Mouse (Mus musculus) stomach, postnatal 0 days (tissue): ENCODE results near the gene Krt7. TPM values are rescaled to one million over a fixed set of nuclear protein-coding genes. Genes with fewer than 3 reads are reported as not detected.

ENCODE experiments used
- ATAC-seq: fragments of 200-750 bp; cut with Nextera tagmentation; 2 replicates; pipeline ENCODE4 v1.8.0; 2017; ENCODE audit not compliant: low FRiP score, low TSS enrichment
- DNase-seq: peaks from one replicate; pipeline ENCODE4 v3.0.0-alpha.2; 2016; ENCODE audit warnings: low spot score
- H3K27ac ChIP-seq: fragments of 300-500 bp; sonication (generic); replicated peaks from 2 replicates; pipeline ENCODE4 v1.5.1; 2014; ENCODE audit warnings: mild to moderate bottlenecking, control low read depth
- H3K27me3 ChIP-seq: fragments of 300-500 bp; sonication (generic); 2 replicates; pipeline ENCODE4 v1.6.1; 2014; ENCODE audit warnings: low read length; ENCODE audit not compliant: control insufficient read depth, insufficient read depth
- H3K36me3 ChIP-seq: fragments of 300-500 bp; sonication (generic); 2 replicates; pipeline ENCODE4 v1.6.1; 2014; ENCODE audit warnings: low read length, mixed read lengths; ENCODE audit not compliant: control insufficient read depth, insufficient read depth
- H3K4me1 ChIP-seq: fragments of 300-500 bp; sonication (generic); replicated peaks from 2 replicates; pipeline ENCODE4 v1.6.1; 2014; ENCODE audit warnings: antibody characterized with exemption; ENCODE audit not compliant: control insufficient read depth, insufficient read depth
- H3K4me2 ChIP-seq: fragments of 300-500 bp; sonication (generic); replicated peaks from 2 replicates; pipeline ENCODE4 v1.6.1; 2014; ENCODE audit warnings: low read depth, mild to moderate bottlenecking, control low read depth, moderate library complexity
- H3K4me3 ChIP-seq: fragments of 300-500 bp; sonication (generic); 2 replicates; pipeline ENCODE4 v1.5.1; 2014; ENCODE audit warnings: low read depth, low read length, control low read depth
- H3K9ac ChIP-seq: fragments of 300-500 bp; sonication (generic); 2 replicates; pipeline ENCODE4 v1.6.1; 2014; ENCODE audit warnings: mild to moderate bottlenecking, low read length, control low read depth, mixed read lengths
- H3K9me3 ChIP-seq: fragments of 300-500 bp; sonication (generic); 2 replicates; pipeline ENCODE4 v1.6.1; 2016; ENCODE audit warnings: low read length; ENCODE audit not compliant: control insufficient read depth
- CTCF ChIP-seq: IDR thresholded peaks from 2 replicates; pipeline ENCODE4 v1.5.1; 2016; ENCODE audit warnings: antibody characterized with exemption, low read depth, mild to moderate bottlenecking, moderate library complexity
- EP300 ChIP-seq: optimal IDR thresholded peaks from 2 replicates; pipeline ENCODE3; 2016; ENCODE audit warnings: antibody characterized with exemption
- WGBS: fragments of 180-500 bp; shearing (Covaris S2); extraction: QIAGEN DNeasy Blood & Tissue Kit; methylation state at CpG from one replicate; pipeline ENCODE4 v1.1.7; 2014; 5-methylcytosine and 5-hydroxymethylcytosine counted together
- polyA plus RNA-seq: library from polyadenylated mRNA; unstranded; fragments of >200 nt; fragmentation: Nextera tagmentation; extraction: Ambion mirVana; gene quantifications from 2 replicates; pipeline ENCODE4 v1.2.1, GENCODE M21; 2015

The Krt7 gene
- polyA plus RNA-seq, 1 experiment from 2014 or later: 191 TPM

- peak overlapping the region; percentile 58; the same call in 1 of the 2 replicates for H3K27ac ChIP-seq
- peak; percentile 51 for DNase-seq
- TF ChIP-seq CTCF: no peak
- no peak for TF ChIP-seq EP300
- no peak overlapping the region for H3K4me3 ChIP-seq
- no peaks in the 10 kb centered on the region for H3K27me3 ChIP-seq
- H3K36me3 ChIP-seq: no peaks in the 10 kb centered on the region
- WGBS: 79% methylated on average over 16 of the region's 16 CpGs
- H3K9ac ChIP-seq: no peak overlapping the region
- peaks cover 9% of the 10 kb centered on the region for H3K4me1 ChIP-seq
- H3K9me3 ChIP-seq: no peaks in the 10 kb centered on the region
- no peak for ATAC-seq
- no peak overlapping the region for H3K4me2 ChIP-seq
These were observed 37.5 kb upstream of the Krt7 start for GRCm38 (mm10) chr15:101373286-101373898.

GRCm38 (mm10) chr15:101374879-101375278, 36.0 kb upstream of the Krt7 start:
- peaks cover 5% of the 10 kb centered on the region for H3K4me1 ChIP-seq
- H3K9ac ChIP-seq: no peak overlapping the region
- WGBS: 42% methylated on average over 4 of the region's 4 CpGs
- DNase-seq (no peak), ATAC-seq (no peak)
- no peak overlapping the region for H3K4me3 ChIP-seq
- TF ChIP-seq EP300: no peak
- no peak for TF ChIP-seq CTCF
- no peaks in the 10 kb centered on the region for H3K36me3 ChIP-seq
- H3K27me3 ChIP-seq: no peaks in the 10 kb centered on the region
- H3K27ac ChIP-seq: 0 out of 2 replicates have a peak overlapping the region, but pooled peaks have one; percentile 30
- no peaks in the 10 kb centered on the region for H3K9me3 ChIP-seq
- H3K4me2 ChIP-seq: no peak overlapping the region

DNA sequence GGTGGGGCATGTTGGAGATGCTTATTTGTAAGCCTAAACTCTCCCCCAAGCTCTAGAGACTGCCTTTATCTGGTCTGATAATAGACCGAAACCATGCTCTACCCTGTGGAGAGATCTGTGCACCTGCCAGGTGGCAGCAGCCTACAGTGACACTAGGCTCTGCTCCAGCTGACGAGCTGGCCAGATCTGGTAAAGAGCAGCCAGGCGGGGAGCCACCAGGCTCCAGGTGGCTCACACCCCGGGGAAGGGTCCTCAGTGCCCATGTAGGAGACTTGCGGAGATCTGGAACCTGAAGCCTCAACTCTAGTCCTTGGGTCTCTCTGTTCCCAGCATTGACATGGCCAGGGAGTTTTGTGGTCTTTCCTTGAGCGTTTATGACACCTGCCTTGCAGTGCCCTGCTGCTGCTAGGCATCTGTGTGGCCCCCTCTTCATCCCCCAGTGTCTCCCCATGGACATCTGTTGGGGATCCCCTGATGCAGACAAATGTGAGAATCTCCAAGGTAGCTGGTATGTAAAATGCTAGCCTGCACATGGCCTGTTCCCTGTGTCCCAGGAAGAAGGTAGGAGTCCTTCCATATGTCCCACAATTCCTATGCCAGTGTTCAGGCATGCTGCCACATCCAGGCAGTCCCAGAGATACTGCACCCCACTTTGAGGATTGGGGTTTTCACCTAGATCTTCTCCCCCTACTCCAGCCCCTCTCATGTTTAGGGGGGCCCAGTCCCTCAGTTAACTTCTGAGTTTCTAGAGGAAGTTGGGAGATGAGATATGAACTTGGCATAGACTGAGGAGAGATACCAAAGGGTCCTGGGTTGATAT, 34.7 kb upstream of the Krt7 start:
- no peaks in the 10 kb centered on the region for H3K27me3 ChIP-seq
- DNase-seq (no peak), ATAC-seq (no peak)
- WGBS: 73% methylated on average over 6 of the region's 6 CpGs
- no peak overlapping the region for H3K4me2 ChIP-seq
- no peak overlapping the region for H3K27ac ChIP-seq
- no peak overlapping the region for H3K9ac ChIP-seq
- H3K4me1 ChIP-seq: 0 out of 2 replicates have a peak, but pooled peaks cover 3% of the 10 kb centered on the region
- TF ChIP-seq CTCF (no peak), EP300 (no peak)
- no peaks in the 10 kb centered on the region for H3K9me3 ChIP-seq
- H3K36me3 ChIP-seq: no peaks in the 10 kb centered on the region
- H3K4me3 ChIP-seq: no peak overlapping the region

- no peak for ATAC-seq
- WGBS: 46% methylated on average over 5 of the region's 5 CpGs
- Histone ChIP-seq H3K27ac (no peak overlapping the region), H3K27me3 (no peaks in the 10 kb centered on the region), H3K4me1 (peaks cover 5% of the 10 kb centered on the region; the same call in 1 of the 2 replicates), H3K4me3 (no peak overlapping the region), H3K36me3 (no peaks in the 10 kb centered on the region), H3K4me2 (no peak overlapping the region), H3K9ac (no peak overlapping the region), H3K9me3 (no peaks in the 10 kb centered on the region)
- no peak for DNase-seq
- TF ChIP-seq CTCF (no peak), EP300 (no peak)
These were observed 34.1 kb upstream of the Krt7 start for GRCm38 (mm10) chr15:101376776-101377061.

DNA sequence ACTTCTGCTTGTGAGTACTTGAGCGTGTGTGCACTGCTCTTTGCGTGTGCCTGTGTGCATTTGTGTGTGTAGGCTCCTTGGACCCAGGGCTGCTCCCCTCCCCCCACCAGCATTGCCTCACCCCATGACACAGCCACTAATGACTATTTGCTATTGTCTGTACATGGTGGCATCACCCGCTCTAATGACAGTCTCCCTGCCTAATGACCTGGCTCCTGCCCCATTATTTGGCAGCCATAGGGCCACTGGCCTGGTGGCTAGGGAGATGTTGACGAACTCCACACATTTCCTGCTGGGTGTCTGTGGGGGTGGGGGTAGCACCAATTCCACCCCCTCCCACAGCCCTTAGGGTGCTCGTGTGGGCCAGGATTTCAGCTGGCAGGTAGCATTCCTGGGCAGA, 32.2 kb upstream of the Krt7 start:
- no peak overlapping the region for H3K9ac ChIP-seq
- ATAC-seq: no peak
- 88% methylated on average over 5 of the region's 5 CpGs for WGBS

DNA sequence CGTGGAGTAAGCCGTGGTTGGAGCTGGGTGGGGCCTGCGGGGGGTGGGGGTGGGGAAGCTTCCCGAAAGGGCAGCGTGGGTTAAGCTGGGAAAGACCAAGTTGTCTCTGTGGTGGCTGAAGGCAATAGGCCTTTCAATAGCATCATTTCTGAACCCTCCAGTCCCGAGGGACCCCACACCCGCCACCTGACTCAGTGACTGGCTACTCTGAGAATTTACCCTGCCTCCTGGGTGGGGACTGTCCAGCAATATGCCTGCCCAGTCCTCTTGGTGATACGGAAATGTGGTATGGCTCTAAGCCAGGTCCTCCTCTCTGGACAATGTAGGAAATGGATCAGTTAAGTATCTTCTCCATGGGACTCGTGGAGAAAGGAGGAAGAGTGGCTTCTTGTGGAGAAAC, 29.1 kb upstream of the Krt7 start:
- Histone ChIP-seq H3K4me3 (no peak overlapping the region), H3K27me3 (no peaks in the 10 kb centered on the region), H3K9ac (no peak overlapping the region), H3K4me2 (0 out of 2 replicates have a peak overlapping the region, but pooled peaks have one; percentile 1), H3K4me1 (peaks cover 3% of the 10 kb centered on the region; the same call in 1 of the 2 replicates), H3K27ac (no peak overlapping the region), H3K36me3 (no peaks in the 10 kb centered on the region), H3K9me3 (no peaks in the 10 kb centered on the region)
- ATAC-seq (peak; percentile 48; the same call in 1 of the 2 replicates), DNase-seq (peak; percentile 44)
- 26% methylated on average over 9 of the region's 9 CpGs for WGBS
- TF ChIP-seq CTCF: no peak
- no peak for TF ChIP-seq EP300

More for the DNA sequence above, 32.2 kb upstream of the Krt7 start:
- Histone ChIP-seq H3K4me2 (no peak overlapping the region), H3K9me3 (no peaks in the 10 kb centered on the region), H3K4me3 (no peak overlapping the region), H3K4me1 (peaks cover 6% of the 10 kb centered on the region; the same call in 1 of the 2 replicates), H3K27me3 (no peaks in the 10 kb centered on the region), H3K27ac (no peak overlapping the region), H3K36me3 (no peaks in the 10 kb centered on the region)
- no peak for DNase-seq
- TF ChIP-seq EP300 (no peak), CTCF (no peak)
